Mouse (Mus musculus): ENCODE data around the gene Zbtb7b. TPM values are rescaled to one million over a fixed set of nuclear protein-coding genes. Genes with fewer than 3 reads are reported as not detected.

Gene Zbtb7b
- total RNA-seq, 2 experiments from 2014 or later: 12.4 to 13.2 TPM

- peak; percentile 83 to 92 for DNase-seq (ENCODE audit: extremely low spot score in 1 of 2, low spot score in 2 of 2)
- Histone ChIP-seq H3K4me3 (no peak overlapping the region), H3K27ac (no peak overlapping the region)
- intact Hi-C loops (cut with DNase I): loop anchor here (2.0 kb wide), 1 partner anchor 38 kb away; no protein-coding TSS in a partner anchor
- peak; percentile 99 for TF ChIP-seq CTCF (IDR thresholded peaks at IDR 0.05)
Observed at GRCm38 (mm10) chr3:89354816-89355511, 39.6 kb downstream of the Zbtb7b start.

GRCm38 (mm10) chr3:89351271-89351670, 43.3 kb downstream of the Zbtb7b start:
- no peak overlapping the region for H3K4me3 ChIP-seq
- DNase-seq (ENCODE audit: extremely low spot score in 1 of 2, low spot score in 2 of 2): no peak
- intact Hi-C loops (cut with DNase I): no loop called here
- H3K27ac ChIP-seq: no peak overlapping the region
- TF ChIP-seq CTCF (IDR thresholded peaks at IDR 0.05): no peak

DNA sequence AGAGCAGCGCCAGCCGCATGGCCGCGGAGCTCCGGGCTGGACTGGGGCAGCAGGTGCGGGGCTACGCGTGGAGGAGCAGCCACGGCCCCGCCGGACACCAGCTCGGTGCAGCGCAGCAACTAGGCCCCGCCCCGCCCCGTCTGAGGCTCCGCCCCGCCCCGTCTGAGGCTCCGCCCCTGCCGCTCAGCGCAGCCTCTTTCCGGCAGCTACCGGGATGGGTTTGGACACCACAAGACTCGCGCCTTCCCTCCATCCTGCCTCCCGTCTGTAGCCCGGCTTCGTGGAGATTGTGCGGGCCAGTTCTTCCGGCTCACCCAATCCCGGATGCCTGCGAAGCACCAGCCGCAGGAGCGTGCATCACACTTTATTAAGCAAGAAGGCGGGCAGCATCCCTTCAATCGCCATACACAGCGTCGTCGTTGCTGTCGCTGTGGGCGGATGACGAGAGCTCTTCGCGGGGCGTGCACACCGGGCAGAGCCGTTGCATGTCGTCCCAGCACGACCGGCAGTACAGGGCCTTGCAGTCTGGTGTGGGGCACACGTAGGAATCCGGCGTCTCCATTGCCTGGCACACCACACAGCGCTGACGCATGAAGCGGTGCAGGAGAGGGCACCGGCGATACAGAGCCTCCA, 44.6 kb downstream of the Zbtb7b start, which contains the start of gene Adam15:
TSS of gene Adam15 (minus strand) at position 128 of the 633 bp plus-strand sequence.
- DNase-seq (ENCODE audit: extremely low spot score in 1 of 2, low spot score in 2 of 2): peak; percentile 88 to 92
- H3K4me3 ChIP-seq: peak within 1 kb of the TSS; percentile 80
- no peak for TF ChIP-seq CTCF (IDR thresholded peaks at IDR 0.05)
- intact Hi-C loops (cut with DNase I): loop anchor here (10.0 kb wide), 1 partner anchor 135 kb away; no protein-coding TSS in a partner anchor
- H3K27ac ChIP-seq: peak within 1 kb of the TSS; percentile 95

GRCm38 (mm10) chr3:89348911-89349868, 45.4 kb downstream of the Zbtb7b start:
- intact Hi-C loops (cut with DNase I): loop anchor here (10.0 kb wide), 1 partner anchor 136 kb away; no protein-coding TSS in a partner anchor
- DNase-seq (ENCODE audit: extremely low spot score in 1 of 2, low spot score in 2 of 2): peak in 1 of 2 experiments; percentile 27

GRCm38 (mm10) chr3:89347916-89348315, 46.7 kb downstream of the Zbtb7b start:
- no peak for DNase-seq (ENCODE audit: extremely low spot score in 1 of 2, low spot score in 2 of 2)
- intact Hi-C loops (cut with DNase I): loop anchor here (10.0 kb wide), 1 partner anchor 137 kb away; no protein-coding TSS in a partner anchor
- no peak overlapping the region; the same call in 1 of the 2 replicates for H3K27ac ChIP-seq
- H3K4me3 ChIP-seq: no peak overlapping the region; the same call in 1 of the 2 replicates
- no peak for TF ChIP-seq CTCF (IDR thresholded peaks at IDR 0.05)

More at GRCm38 (mm10) chr3:89348911-89349868, 45.4 kb downstream of the Zbtb7b start:
- peak overlapping the region; percentile 80 for H3K4me3 ChIP-seq
- TF ChIP-seq CTCF (IDR thresholded peaks at IDR 0.05): no peak
- peak overlapping the region; percentile 95 for H3K27ac ChIP-seq

DNA sequence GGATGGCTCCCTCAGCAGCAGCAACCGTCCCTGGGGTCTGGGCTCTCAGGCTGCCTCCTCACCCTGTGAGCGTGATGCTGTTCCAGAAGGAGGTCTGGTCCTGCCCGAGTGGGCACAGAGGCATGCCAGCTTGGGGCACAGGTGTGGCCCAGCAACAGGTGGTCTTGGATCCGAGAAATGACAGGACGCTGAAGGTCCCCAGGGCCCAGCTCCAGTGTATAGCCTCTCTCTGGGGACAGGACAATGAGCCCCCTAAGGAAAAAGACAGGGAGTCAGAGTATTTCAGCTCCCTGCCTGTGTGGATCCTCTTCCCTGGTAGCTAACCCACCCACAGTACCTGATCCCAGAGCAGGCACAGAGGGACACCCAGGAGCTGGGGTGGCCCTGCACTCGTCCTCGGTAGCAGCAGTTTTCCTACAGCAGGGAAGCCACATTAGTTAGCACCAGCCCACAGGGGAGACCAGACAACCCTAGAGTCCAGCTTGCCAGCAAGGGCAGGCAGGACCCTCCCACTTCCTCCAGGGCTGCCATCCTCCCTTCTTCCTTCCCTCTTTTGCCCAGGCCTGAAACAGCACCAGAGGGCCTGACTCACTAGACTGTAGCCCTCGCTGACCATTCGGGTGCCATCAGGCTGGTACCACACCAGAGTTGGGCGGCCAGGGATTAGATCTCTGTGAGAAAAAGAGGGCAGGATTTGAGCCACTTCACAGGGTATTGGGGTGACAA, 47.6 kb downstream of the Zbtb7b start:
- no peak for TF ChIP-seq CTCF (IDR thresholded peaks at IDR 0.05)
- DNase-seq (ENCODE audit: extremely low spot score in 1 of 2, low spot score in 2 of 2): no peak
- intact Hi-C loops (cut with DNase I): loop anchor here (10.0 kb wide), 1 partner anchor 138 kb away; no protein-coding TSS in a partner anchor
- H3K27ac ChIP-seq: no peak overlapping the region; the same call in 1 of the 2 replicates
- H3K4me3 ChIP-seq: no peak overlapping the region

- no peak for DNase-seq (ENCODE audit: extremely low spot score in 1 of 2, low spot score in 2 of 2)
- Histone ChIP-seq H3K4me3 (no peak overlapping the region), H3K27ac (no peak overlapping the region)
- intact Hi-C loops (cut with DNase I): loop anchor here (5.0 to 10.0 kb wide), 2 partner anchors 69 to 142 kb away; partner anchors contain the start of gene Flad1
- TF ChIP-seq CTCF (IDR thresholded peaks at IDR 0.05): no peak
Observed at GRCm38 (mm10) chr3:89343279-89343678, 51.3 kb downstream of the Zbtb7b start.

- no peak overlapping the region for H3K4me3 ChIP-seq
- no peak for DNase-seq (ENCODE audit: extremely low spot score in 1 of 2, low spot score in 2 of 2)
- intact Hi-C loops (cut with DNase I): loop anchor here (5.0 to 10.0 kb wide), 2 partner anchors 71 to 143 kb away; partner anchors contain the start of gene Flad1
- no peak overlapping the region for H3K27ac ChIP-seq
- TF ChIP-seq CTCF (IDR thresholded peaks at IDR 0.05): no peak
Observed at GRCm38 (mm10) chr3:89341794-89342193, 52.8 kb downstream of the Zbtb7b start.

DNA sequence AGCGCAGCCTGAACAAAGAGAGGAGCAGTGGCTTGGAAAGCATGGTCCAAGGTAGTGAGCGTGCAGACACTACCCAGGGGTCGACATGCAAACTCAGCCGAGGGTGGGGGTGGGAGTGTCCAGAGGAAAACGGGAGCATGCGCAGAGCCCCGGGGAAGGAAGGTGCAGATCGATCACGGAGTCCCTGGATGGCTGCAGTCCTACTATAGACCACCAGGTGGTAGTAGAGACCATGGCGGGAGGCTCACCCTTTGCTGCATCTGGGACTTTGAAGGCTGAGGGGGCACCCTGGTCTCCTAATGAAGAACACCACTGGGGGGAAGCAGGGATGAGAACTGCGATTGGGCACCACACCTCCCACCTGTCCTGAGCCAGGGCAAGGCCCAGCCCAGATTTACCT, 54.1 kb downstream of the Zbtb7b start:
- peak; percentile 95 for TF ChIP-seq CTCF (IDR thresholded peaks at IDR 0.05)
- DNase-seq (ENCODE audit: extremely low spot score in 1 of 2, low spot score in 2 of 2): peak; percentile 76 to 79
- no peak overlapping the region for H3K4me3 ChIP-seq
- H3K27ac ChIP-seq: no peak overlapping the region
- intact Hi-C loops (cut with DNase I): loop anchor here (5.0 to 10.0 kb wide), 2 partner anchors 72 to 144 kb away; partner anchors contain the start of gene Flad1

- peak in 1 of 2 experiments; percentile 68 for DNase-seq (ENCODE audit: extremely low spot score in 1 of 2, low spot score in 2 of 2)
- Histone ChIP-seq H3K27ac (no peak overlapping the region), H3K4me3 (no peak overlapping the region)
- peak; percentile 90 for TF ChIP-seq CTCF (IDR thresholded peaks at IDR 0.05)
- intact Hi-C loops (cut with DNase I): loop anchor here (1.0 kb wide), 1 partner anchor 23 kb away; no protein-coding TSS in a partner anchor
Observed at GRCm38 (mm10) chr3:89339416-89339815, 55.2 kb downstream of the Zbtb7b start.

All from left cerebral cortex, adult 2 months (tissue).